Mouse (Mus musculus): ENCODE measurements around the gene Tatdn2.

GRCm38 (mm10) chr6:113743111-113743510 is 46.3 kb downstream of the Tatdn2 start:
- no peak for TF ChIP-seq CTCF (conservative IDR thresholded peaks at IDR 0.05; ENCODE audit: insufficient read depth, insufficient read length, low read depth, low read length)
- no peak for TF ChIP-seq POLR2A (IDR thresholded peaks at IDR 0.05; ENCODE audit: low read depth, low read length)

Measured in kidney, adult 2 months (tissue).